Comparison of ENCODE assay signal across 8 mouse cellular contexts in the genomic region with DNA sequence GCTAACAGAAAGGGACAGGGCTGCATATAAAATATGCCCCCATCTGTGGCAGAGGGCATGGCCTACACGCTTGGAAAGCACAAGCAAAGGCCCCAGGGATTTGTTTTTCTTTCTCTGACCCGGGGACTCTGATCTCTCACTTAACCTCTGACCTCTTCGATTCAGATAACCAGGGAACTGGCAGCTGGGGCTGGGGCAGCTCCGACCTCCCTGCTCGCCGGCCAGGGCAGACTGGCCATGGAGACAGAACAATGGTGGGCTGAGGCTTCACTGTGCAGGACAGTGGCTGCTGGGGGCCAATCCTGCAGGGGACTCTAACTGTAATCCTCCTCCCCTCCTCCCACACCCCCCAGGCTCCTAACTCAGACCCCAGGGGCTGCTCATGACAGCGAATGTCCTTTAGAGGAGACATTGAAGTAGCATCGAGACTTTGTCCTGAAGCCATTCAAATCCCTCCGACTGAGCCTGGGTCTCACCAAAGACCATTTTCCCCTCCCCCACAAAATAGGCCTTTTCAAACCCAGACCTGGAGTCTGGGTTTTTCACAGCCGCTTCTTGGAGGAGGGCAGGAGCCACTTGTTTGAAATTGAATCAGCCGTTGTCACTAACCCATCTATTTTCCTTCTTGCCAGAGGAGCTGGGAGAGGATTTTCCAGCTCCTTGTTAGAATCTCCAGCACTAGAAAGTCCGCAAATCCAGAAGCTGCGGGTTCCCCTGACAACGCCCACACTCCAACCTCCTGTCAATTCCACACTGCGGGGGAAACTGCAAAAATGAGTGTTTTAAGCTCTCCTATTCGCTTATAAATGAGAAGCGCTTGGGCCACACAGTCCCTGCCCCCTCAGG.
DNase-seq lines count a peak whose midpoint lies in the region; ATAC-seq lines count a peak whose summit lies in the region.

No protein-coding gene starts in this region.

- peaks cover 4% of the 10 kb centered on the region; the same call in 1 of the 2 replicates for H3K9me3 ChIP-seq in forebrain, embryonic 10.5 days
- no peaks in the 10 kb centered on the region for H3K9me3 ChIP-seq in forebrain, embryonic 15.5 days
- no peaks in the 10 kb centered on the region for H3K9me3 ChIP-seq in limb, embryonic 10.5 days (replicated peaks)
- no peaks in the 10 kb centered on the region; the same call in 1 of the 2 replicates for H3K9me3 ChIP-seq in neural tube, embryonic 11.5 days (ENCODE audit: control insufficient read depth, low read length)

- WGBS in forebrain, embryonic 10.5 days: 12% methylated on average over 17 of the region's 17 CpGs
- WGBS in forebrain, embryonic 15.5 days: 19% methylated on average over 17 of the region's 17 CpGs
- WGBS in limb, embryonic 10.5 days: 22% methylated on average over 17 of the region's 17 CpGs
- 16% methylated on average over 17 of the region's 17 CpGs for WGBS in neural tube, embryonic 11.5 days

- no peak for ATAC-seq in forebrain, embryonic 15.5 days (replicated peaks)
- peak; percentile 69 for ATAC-seq in neural tube, embryonic 11.5 days (ENCODE audit: insufficient read depth, low FRiP score, low TSS enrichment)

- H3K27ac ChIP-seq in forebrain, embryonic 10.5 days: peak overlapping the region; percentile 67
- no peak overlapping the region for H3K27ac ChIP-seq in forebrain, embryonic 15.5 days (replicated peaks)
- H3K27ac ChIP-seq in limb, embryonic 10.5 days: peak overlapping the region; percentile 73
- H3K27ac ChIP-seq in neural tube, embryonic 11.5 days (ENCODE audit: low read depth, low read length): 0 out of 2 replicates have a peak overlapping the region, but pooled peaks have one; percentile 35

- no peaks in the 10 kb centered on the region for H3K36me3 ChIP-seq in forebrain, embryonic 10.5 days (replicated peaks)
- H3K36me3 ChIP-seq in forebrain, embryonic 15.5 days: no peaks in the 10 kb centered on the region
- H3K36me3 ChIP-seq in limb, embryonic 10.5 days: no peaks in the 10 kb centered on the region
- no peaks in the 10 kb centered on the region for H3K36me3 ChIP-seq in neural tube, embryonic 11.5 days (ENCODE audit: control insufficient read depth, insufficient read depth, low read length)

- DNase-seq in forebrain, embryonic 10.5 days (ENCODE audit: extremely low spot score, low spot score): peak; percentile 73
- DNase-seq in embryo, embryonic 11.5 days (ENCODE audit: low read depth, low spot score): peak; percentile 34
- no peak for DNase-seq in limb, embryonic 10.5 days (ENCODE audit: low spot score)
- DNase-seq in neural tube, embryonic 11.5 days (ENCODE audit: low spot score): peak; percentile 65
- DNase-seq in adrenal gland, postnatal 4 days (ENCODE audit: low spot score in 2 of 2): no peak
- no peak for DNase-seq in Muller cell, postnatal 12 days (ENCODE audit: inconsistent ontology term)
- no peak for DNase-seq in gastrocnemius, postnatal 14 days

- intact Hi-C loops in gastrocnemius, postnatal 14 days (cut with DNase I; ENCODE audit: low total_unique reads): no loop called here

- H3K4me3 ChIP-seq in forebrain, embryonic 10.5 days: peak overlapping the region; percentile 23; the same call in 1 of the 2 replicates
- no peak overlapping the region for H3K4me3 ChIP-seq in forebrain, embryonic 15.5 days
- H3K4me3 ChIP-seq in limb, embryonic 10.5 days: 0 out of 2 replicates have a peak overlapping the region, but pooled peaks have one; percentile 13
- no peak overlapping the region for H3K4me3 ChIP-seq in neural tube, embryonic 11.5 days (ENCODE audit: low read depth, low read length)

- peaks cover 100% of the 10 kb centered on the region for H3K27me3 ChIP-seq in forebrain, embryonic 10.5 days (ENCODE audit: poor library complexity, severe bottlenecking)
- peaks cover 5% of the 10 kb centered on the region; the same call in 1 of the 2 replicates for H3K27me3 ChIP-seq in forebrain, embryonic 15.5 days
- H3K27me3 ChIP-seq in limb, embryonic 10.5 days (ENCODE audit: low read depth, poor library complexity, severe bottlenecking): peaks cover 98% of the 10 kb centered on the region
- H3K27me3 ChIP-seq in neural tube, embryonic 11.5 days (ENCODE audit: control insufficient read depth, insufficient read depth, low read length): 0 out of 2 replicates have a peak, but pooled peaks cover 7% of the 10 kb centered on the region

- H3K4me2 ChIP-seq in forebrain, embryonic 15.5 days (replicated peaks): no peak overlapping the region
- H3K4me2 ChIP-seq in neural tube, embryonic 11.5 days (ENCODE audit: low read depth): peak overlapping the region; percentile 1; the same call in 1 of the 2 replicates

- H3K9ac ChIP-seq in forebrain, embryonic 15.5 days (replicated peaks): no peak overlapping the region
- peak overlapping the region; percentile 32; the same call in 1 of the 2 replicates for H3K9ac ChIP-seq in neural tube, embryonic 11.5 days (ENCODE audit: low read length)

- peaks cover 43% of the 10 kb centered on the region for H3K4me1 ChIP-seq in forebrain, embryonic 10.5 days
- peaks cover 27% of the 10 kb centered on the region for H3K4me1 ChIP-seq in forebrain, embryonic 15.5 days
- H3K4me1 ChIP-seq in limb, embryonic 10.5 days: peaks cover 55% of the 10 kb centered on the region
- H3K4me1 ChIP-seq in neural tube, embryonic 11.5 days (ENCODE audit: control insufficient read depth, insufficient read depth, low read length): peaks cover 17% of the 10 kb centered on the region

Comparison
In these comparisons a context has a peak if more than half of its experiments do, and no peak if none do; other contexts are left out.
1. H3K4me3 ChIP-seq: peak in forebrain, embryonic 10.5 days (single experiment) and limb, embryonic 10.5 days (single experiment); none in forebrain, embryonic 15.5 days (single experiment) and neural tube, embryonic 11.5 days (single experiment).
2. DNase-seq: peak in forebrain, embryonic 10.5 days (single experiment), embryo, embryonic 11.5 days (single experiment) and neural tube, embryonic 11.5 days (single experiment); none in limb, embryonic 10.5 days (single experiment), adrenal gland, postnatal 4 days (0 of 2), Muller cell, postnatal 12 days (single experiment) and gastrocnemius, postnatal 14 days (single experiment).